Mouse (Mus musculus): ENCODE data around the gene Exph5. TPM values are rescaled to one million over a fixed set of nuclear protein-coding genes. Genes with fewer than 3 reads are reported as not detected.

Gene Exph5
- polyA plus RNA-seq, 1 experiment from 2014 or later, result 0.39 TPM

GRCm38 (mm10) chr9:53409427-53409826 is 108.0 kb downstream of the Exph5 start:
- Histone ChIP-seq H3K9ac (ENCODE audit: low read length) (no peak overlapping the region), H3K4me1 (ENCODE audit: control insufficient read depth in 2 of 2, insufficient read depth in 2 of 2, low read length in 2 of 2) (peaks cover 4 to 7% of the 10 kb centered on the region in 2 experiments; a peak in 3 of 4 replicates), H3K27ac (replicated peaks in 1 of 2; ENCODE audit: control insufficient read depth in 1 of 2, insufficient read depth in 1 of 2, low read depth in 2 of 2, low read length in 2 of 2) (no peak overlapping the region), H3K36me3 (ENCODE audit: control insufficient read depth, insufficient read depth, low read length) (no peaks in the 10 kb centered on the region), H3K27me3 (ENCODE audit: control insufficient read depth, insufficient read depth, low read length) (no peaks in the 10 kb centered on the region), H3K9me3 (ENCODE audit: control insufficient read depth, low read length) (no peaks in the 10 kb centered on the region), H3K4me2 (ENCODE audit: low read length) (no peak overlapping the region), H3K4me3 (ENCODE audit: control insufficient read depth in 1 of 2, insufficient read depth in 1 of 2, low read depth in 1 of 2, low read length in 2 of 2) (no peak overlapping the region)
- WGBS, result 84% methylated on average over 3 of the region's 3 CpGs
- no peak for ATAC-seq (ENCODE audit: insufficient number of reproducible peaks, insufficient read depth, low FRiP score, low read depth)

- Histone ChIP-seq H3K36me3 (ENCODE audit: control insufficient read depth, insufficient read depth, low read length) (no peaks in the 10 kb centered on the region), H3K4me3 (ENCODE audit: control insufficient read depth in 1 of 2, insufficient read depth in 1 of 2, low read depth in 1 of 2, low read length in 2 of 2) (no peak overlapping the region), H3K27ac (replicated peaks in 1 of 2; ENCODE audit: control insufficient read depth in 1 of 2, insufficient read depth in 1 of 2, low read depth in 2 of 2, low read length in 2 of 2) (no peak overlapping the region), H3K4me1 (ENCODE audit: control insufficient read depth in 2 of 2, insufficient read depth in 2 of 2, low read length in 2 of 2) (no peaks in the 10 kb centered on the region), H3K9ac (ENCODE audit: low read length) (no peak overlapping the region), H3K27me3 (ENCODE audit: control insufficient read depth, insufficient read depth, low read length) (no peaks in the 10 kb centered on the region), H3K4me2 (ENCODE audit: low read length) (no peak overlapping the region), H3K9me3 (ENCODE audit: control insufficient read depth, low read length) (no peaks in the 10 kb centered on the region)
- no peak for ATAC-seq (ENCODE audit: insufficient number of reproducible peaks, insufficient read depth, low FRiP score, low read depth)
- WGBS, result 45% methylated on average over 9 of the region's 9 CpGs
These were observed 120.8 kb downstream of the Exph5 start for GRCm38 (mm10) chr9:53422133-53422896.

GRCm38 (mm10) chr9:53426726-53427125 is 125.3 kb downstream of the Exph5 start:
- Histone ChIP-seq H3K9ac (ENCODE audit: low read length) (no peak overlapping the region), H3K36me3 (ENCODE audit: control insufficient read depth, insufficient read depth, low read length) (no peaks in the 10 kb centered on the region), H3K9me3 (ENCODE audit: control insufficient read depth, low read length) (no peaks in the 10 kb centered on the region), H3K27me3 (ENCODE audit: control insufficient read depth, insufficient read depth, low read length) (no peaks in the 10 kb centered on the region), H3K27ac (replicated peaks in 1 of 2; ENCODE audit: control insufficient read depth in 1 of 2, insufficient read depth in 1 of 2, low read depth in 2 of 2, low read length in 2 of 2) (no peak overlapping the region), H3K4me2 (ENCODE audit: low read length) (no peak overlapping the region), H3K4me1 (ENCODE audit: control insufficient read depth in 2 of 2, insufficient read depth in 2 of 2, low read length in 2 of 2) (no peaks in the 10 kb centered on the region), H3K4me3 (ENCODE audit: control insufficient read depth in 1 of 2, insufficient read depth in 1 of 2, low read depth in 1 of 2, low read length in 2 of 2) (no peak overlapping the region)
- ATAC-seq (ENCODE audit: insufficient number of reproducible peaks, insufficient read depth, low FRiP score, low read depth), result no peak
- WGBS, result 76% methylated on average over 3 of the region's 3 CpGs

Small RNA genes lying within 50 kb of the gene (microRNA-seq; reads per million reads assigned to microRNA genes)
- gene Mir130c, result not detected

Other genes with a start within 250 kb of the Exph5 start
- gene Ddx10, start 53.6 kb upstream of the Exph5 start, polyA plus RNA-seq (2014; fragmentation: Nextera tagmentation; extraction: Ambion mirVana), result 17.3 and 17.6 TPM in 2 replicates
- gene Kdelc2, start 82.4 kb downstream of the Exph5 start, polyA plus RNA-seq (2014; fragmentation: Nextera tagmentation; extraction: Ambion mirVana), result 24.5 and 26.3 TPM in 2 replicates
- 0.34 and 0.77 TPM in 2 replicates for gene 4930550C14Rik, start 100.7 kb downstream of the Exph5 start, polyA plus RNA-seq (2014; fragmentation: Nextera tagmentation; extraction: Ambion mirVana)
- gene Atm, start 235.1 kb downstream of the Exph5 start, polyA plus RNA-seq (2014; fragmentation: Nextera tagmentation; extraction: Ambion mirVana), result 8.8 and 10.0 TPM in 2 replicates
- 14.1 and 14.9 TPM in 2 replicates for gene Npat, start 235.4 kb downstream of the Exph5 start, polyA plus RNA-seq (2014; fragmentation: Nextera tagmentation; extraction: Ambion mirVana)

All from heart, embryonic 14.5 days (tissue).